Mouse (Mus musculus) heart, embryonic 10.5 days (tissue): Measurements from ENCODE around the gene Mpp1. TPM values are rescaled to one million over a fixed set of nuclear protein-coding genes. Genes with fewer than 3 reads are reported as not detected.
A peak's percentile ranks its signal among the peaks of the same experiment; 100 is the strongest.
"Not testable (repeated sequence)": the region's sequence is repeated elsewhere in the genome, so short reads cannot be mapped to it uniquely, and the experiment has no call there.

ENCODE experiments used
- DNase-seq: peaks from one replicate; pipeline ENCODE4 v3.0.0-alpha.2; 2017; ENCODE audit warnings: low spot score
- H3K27ac ChIP-seq: fragments of 300-500 bp; sonication (generic); 2 replicates; pipeline ENCODE4 v1.5.1; 2016; ENCODE audit warnings: mild to moderate bottlenecking
- H3K27me3 ChIP-seq: fragments of 300-500 bp; sonication (generic); 2 replicates; pipeline ENCODE4 v1.6.1; 2016; ENCODE audit warnings: mild to moderate bottlenecking; ENCODE audit not compliant: poor library complexity, insufficient read depth, severe bottlenecking
- H3K36me3 ChIP-seq: fragments of 300-500 bp; sonication (generic); 2 replicates; pipeline ENCODE4 v1.6.1; 2016; ENCODE audit warnings: mild to moderate bottlenecking, moderate library complexity
- H3K4me1 ChIP-seq: fragments of 300-500 bp; sonication (generic); 2 replicates; pipeline ENCODE4 v1.6.1; 2016; ENCODE audit warnings: mild to moderate bottlenecking
- H3K4me3 ChIP-seq: fragments of 300-500 bp; sonication (generic); 2 replicates; pipeline ENCODE4 v1.5.1; 2016; ENCODE audit warnings: mild to moderate bottlenecking, moderate library complexity
- H3K9me3 ChIP-seq: fragments of 300-500 bp; sonication (generic); 2 replicates; pipeline ENCODE4 v1.6.1; 2016; ENCODE audit warnings: mild to moderate bottlenecking, moderate library complexity
- WGBS: fragments of 180-500 bp; shearing (Covaris S2); methylation state at CpG from one replicate; pipeline ENCODE4 v1.1.7; 2016; 5-methylcytosine and 5-hydroxymethylcytosine counted together
- polyA plus RNA-seq: library from polyadenylated mRNA; unstranded; fragments of >200 nt; fragmentation: Nextera tagmentation; extraction: Ambion mirVana; gene quantifications from 2 replicates; pipeline ENCODE4 v1.2.1, GENCODE M21; 2016

Mpp1 gene
- polyA plus RNA-seq, result 24.1 and 30.2 TPM in 2 replicates

GRCm38 (mm10) chrX:75130467-75131160, at the start of gene Mpp1:
TSS of gene Mpp1 (minus strand) at chrX:75131016.
- Histone ChIP-seq H3K36me3 (no peaks in the 10 kb centered on the region), H3K4me3 (peak within 1 kb of the TSS; percentile 60), H3K9me3 (no peaks in the 10 kb centered on the region), H3K27me3 (no peaks in the 10 kb centered on the region), H3K4me1 (no peaks in the 10 kb centered on the region), H3K27ac (peak within 1 kb of the TSS; percentile 80)
- 12% methylated on average over 36 of the region's 36 CpGs for WGBS
- DNase-seq, result peak; percentile 90

GRCm38 (mm10) chrX:75163670-75164069, 32.9 kb upstream of the Mpp1 start, which contains the start of gene Smim9:
TSS of gene Smim9 (minus strand) at chrX:75163770.
- Histone ChIP-seq H3K36me3 (no peaks in the 10 kb centered on the region), H3K4me3 (no peak within 1 kb of the TSS), H3K27ac (no peak within 1 kb of the TSS), H3K4me1 (no peaks in the 10 kb centered on the region), H3K9me3 (no peaks in the 10 kb centered on the region), H3K27me3 (no peaks in the 10 kb centered on the region)
- WGBS, result 53% methylated on average over 1 of the region's 1 CpGs
- DNase-seq, result no peak

- 17% methylated on average over 18 of the region's 49 CpGs for WGBS
Measured at GRCm38 (mm10) chrX:75155576-75156243, 24.9 kb upstream of the Mpp1 start.

DNA sequence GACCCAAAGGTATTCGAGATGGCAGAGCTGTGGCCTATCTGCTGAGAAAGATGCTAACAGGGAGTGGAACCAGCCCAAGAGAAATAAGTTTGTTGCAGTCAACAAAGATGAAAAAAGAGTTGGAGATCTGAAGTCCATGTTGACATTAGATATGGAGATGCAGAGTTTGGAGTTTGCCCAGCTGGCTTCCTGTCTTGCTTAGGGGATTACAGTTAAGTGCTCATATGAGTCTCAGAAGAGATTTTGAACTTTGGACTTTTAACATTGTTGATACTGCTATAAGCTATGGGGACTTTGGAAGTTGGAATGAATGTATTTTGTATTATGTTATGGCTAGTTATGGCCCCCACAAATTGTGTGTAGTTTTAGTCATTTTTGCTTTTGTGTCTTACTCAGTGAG, 21.4 kb upstream of the Mpp1 start:
- H3K27me3 ChIP-seq, result no peaks in the 10 kb centered on the region
- no peak overlapping the region for H3K27ac ChIP-seq
- no peak overlapping the region for H3K4me3 ChIP-seq
- 65% methylated on average over 1 of the region's 1 CpGs for WGBS
- DNase-seq, result no peak
- H3K4me1 ChIP-seq, result no peaks in the 10 kb centered on the region
- no peaks in the 10 kb centered on the region for H3K9me3 ChIP-seq
- H3K36me3 ChIP-seq, result no peaks in the 10 kb centered on the region

More at GRCm38 (mm10) chrX:75155576-75156243, 24.9 kb upstream of the Mpp1 start:
- Histone ChIP-seq H3K27me3 (no peaks in the 10 kb centered on the region), H3K27ac (peak overlapping the region; percentile 82), H3K9me3 (no peaks in the 10 kb centered on the region), H3K4me1 (no peaks in the 10 kb centered on the region), H3K4me3 (peak overlapping the region; percentile 55), H3K36me3 (no peaks in the 10 kb centered on the region)
- DNase-seq, result peak; percentile 79

GRCm38 (mm10) chrX:75150304-75150703, 19.5 kb upstream of the Mpp1 start:
- Histone ChIP-seq H3K36me3 (no peaks in the 10 kb centered on the region), H3K9me3 (no peaks in the 10 kb centered on the region), H3K27me3 (no peaks in the 10 kb centered on the region), H3K27ac (no peak overlapping the region), H3K4me1 (no peaks in the 10 kb centered on the region), H3K4me3 (no peak overlapping the region)
- no peak for DNase-seq
- WGBS, result 77% methylated on average over 2 of the region's 2 CpGs

GRCm38 (mm10) chrX:75148414-75148813, 17.6 kb upstream of the Mpp1 start:
- WGBS, result 78% methylated on average over 4 of the region's 4 CpGs
- no peaks in the 10 kb centered on the region for H3K4me1 ChIP-seq
- H3K27me3 ChIP-seq, result no peaks in the 10 kb centered on the region
- no peak for DNase-seq
- no peak overlapping the region for H3K4me3 ChIP-seq
- no peak overlapping the region for H3K27ac ChIP-seq
- no peaks in the 10 kb centered on the region for H3K36me3 ChIP-seq
- no peaks in the 10 kb centered on the region for H3K9me3 ChIP-seq

- 12% methylated on average over 10 of the region's 42 CpGs for WGBS
- DNase-seq, H3K27ac ChIP-seq, H3K4me1 ChIP-seq, H3K9me3 ChIP-seq, H3K27me3 ChIP-seq, H3K36me3 ChIP-seq: not testable (repeated sequence)
- H3K4me3 ChIP-seq, result peak overlapping the region; percentile 49
Measured at GRCm38 (mm10) chrX:75143124-75143555, 12.3 kb upstream of the Mpp1 start.

- Histone ChIP-seq H3K36me3 (no peaks in the 10 kb centered on the region), H3K27me3 (no peaks in the 10 kb centered on the region), H3K9me3 (no peaks in the 10 kb centered on the region), H3K27ac (no peak overlapping the region), H3K4me1 (no peaks in the 10 kb centered on the region), H3K4me3 (no peak overlapping the region)
- DNase-seq, result no peak
- 90% methylated on average over 2 of the region's 2 CpGs for WGBS
Measured at GRCm38 (mm10) chrX:75138182-75138581, 7.4 kb upstream of the Mpp1 start.

GRCm38 (mm10) chrX:75137729-75138128, 6.9 kb upstream of the Mpp1 start:
- WGBS, result 67% methylated on average over 2 of the region's 2 CpGs
- Histone ChIP-seq H3K36me3 (no peaks in the 10 kb centered on the region), H3K27ac (no peak overlapping the region), H3K9me3 (no peaks in the 10 kb centered on the region), H3K27me3 (no peaks in the 10 kb centered on the region), H3K4me1 (no peaks in the 10 kb centered on the region), H3K4me3 (no peak overlapping the region)
- DNase-seq, result no peak

DNA sequence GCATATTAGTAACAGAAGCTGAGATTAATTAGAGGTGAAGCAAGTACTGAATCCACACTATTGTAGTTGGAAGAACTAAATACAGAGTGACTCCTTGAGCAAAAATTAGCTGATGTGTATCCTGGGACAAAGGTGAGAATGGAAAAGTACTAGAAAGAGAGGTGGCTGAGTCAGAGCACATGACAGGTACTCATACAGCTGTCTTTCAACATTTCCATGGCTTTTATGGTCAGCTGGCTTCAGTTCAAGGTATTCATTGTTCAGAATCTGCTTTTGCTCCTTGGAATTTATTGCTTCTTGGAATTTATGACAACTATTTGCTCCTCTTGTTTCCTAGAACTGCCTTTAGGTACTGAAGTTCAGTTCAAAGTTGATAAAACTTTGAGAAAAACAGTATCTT, 6.1 kb upstream of the Mpp1 start:
- Histone ChIP-seq H3K4me1 (no peaks in the 10 kb centered on the region), H3K27ac (no peak overlapping the region), H3K9me3 (no peaks in the 10 kb centered on the region), H3K36me3 (no peaks in the 10 kb centered on the region), H3K27me3 (no peaks in the 10 kb centered on the region), H3K4me3 (no peak overlapping the region)
- no peak for DNase-seq

GRCm38 (mm10) chrX:75129474-75129873, 1.3 kb downstream of the Mpp1 start:
- H3K27ac ChIP-seq, result no peak overlapping the region
- H3K4me3 ChIP-seq, result no peak overlapping the region
- H3K36me3 ChIP-seq, result 0 out of 2 replicates have a peak, but pooled peaks cover 2% of the 10 kb centered on the region
- no peak for DNase-seq
- no peaks in the 10 kb centered on the region for H3K27me3 ChIP-seq
- no peaks in the 10 kb centered on the region for H3K9me3 ChIP-seq
- no peaks in the 10 kb centered on the region for H3K4me1 ChIP-seq
- WGBS, result 67% methylated on average over 2 of the region's 2 CpGs

DNA sequence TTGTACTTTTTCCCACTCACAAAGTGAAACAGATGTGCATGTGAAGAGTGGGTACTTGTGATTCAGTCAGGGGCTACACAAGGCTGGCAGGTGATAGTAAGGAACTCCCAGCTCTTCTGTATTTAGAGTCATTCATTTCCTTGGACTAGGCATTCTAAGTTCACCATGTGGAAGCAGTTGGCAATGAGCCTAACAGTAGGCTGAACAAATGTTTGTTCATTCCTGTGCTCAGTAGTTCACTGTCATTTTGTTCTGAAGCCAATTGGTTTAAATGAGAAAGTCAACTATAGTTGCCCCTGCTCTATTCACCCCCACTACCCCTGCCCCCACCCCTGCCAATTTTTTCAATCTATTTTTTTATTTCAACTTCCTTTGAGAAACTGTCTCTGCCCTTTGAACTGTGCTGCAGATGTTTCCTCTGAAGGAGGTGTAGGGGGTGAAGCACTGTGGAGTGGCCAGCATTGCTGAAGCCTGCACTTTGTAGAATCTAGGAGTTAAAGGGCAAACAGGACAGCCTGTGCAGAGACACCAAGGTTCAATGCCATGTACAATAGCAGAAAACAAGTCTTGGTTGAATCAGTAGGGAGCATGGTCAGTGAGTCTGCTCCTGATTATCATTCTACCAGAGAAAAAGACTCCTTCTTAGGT, 2.4 kb downstream of the Mpp1 start:
- no peak overlapping the region for H3K27ac ChIP-seq
- no peaks in the 10 kb centered on the region for H3K4me1 ChIP-seq
- no peak overlapping the region for H3K4me3 ChIP-seq
- H3K36me3 ChIP-seq, result 0 out of 2 replicates have a peak, but pooled peaks cover 2% of the 10 kb centered on the region
- H3K9me3 ChIP-seq, result no peaks in the 10 kb centered on the region
- no peak for DNase-seq
- no peaks in the 10 kb centered on the region for H3K27me3 ChIP-seq

DNA sequence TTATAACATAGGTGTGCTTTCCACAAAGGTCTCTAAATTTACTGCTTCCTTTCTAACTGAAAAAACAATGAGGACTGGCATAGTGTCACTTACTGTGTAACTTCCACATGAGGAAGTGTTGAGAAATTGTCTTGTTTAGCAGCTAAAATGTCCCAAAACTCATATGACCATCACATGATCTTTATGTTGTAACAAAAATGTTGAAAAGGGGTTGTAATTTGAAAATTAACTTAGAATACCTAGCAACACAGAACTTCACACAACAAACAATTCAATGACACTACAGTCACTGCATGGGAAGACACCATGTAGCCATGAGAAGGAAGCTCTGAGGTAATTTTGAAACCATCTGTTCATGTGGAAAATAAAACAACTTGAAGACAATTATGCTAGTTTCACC, 3.9 kb downstream of the Mpp1 start:
- Histone ChIP-seq H3K9me3 (no peaks in the 10 kb centered on the region), H3K4me1 (no peaks in the 10 kb centered on the region), H3K36me3 (0 out of 2 replicates have a peak, but pooled peaks cover 2% of the 10 kb centered on the region), H3K27ac (no peak overlapping the region), H3K27me3 (no peaks in the 10 kb centered on the region), H3K4me3 (no peak overlapping the region)
- no peak for DNase-seq
